Mouse (Mus musculus): ENCODE results near the gene Sgca.
"Not testable (repeated sequence)": the region's sequence is repeated elsewhere in the genome, so short reads cannot be mapped to it uniquely, and the experiment has no call there.

Gene Sgca

GRCm38 (mm10) chr11:94986435-94986834 lies 10.3 kb upstream of the Sgca start:
- no peak for DNase-seq (ENCODE audit: low read depth)

- no peak for DNase-seq (ENCODE audit: low read depth)
These were observed 9.7 kb upstream of the Sgca start for GRCm38 (mm10) chr11:94985822-94986221.

- DNase-seq (ENCODE audit: low read depth): no peak
These were observed 9.0 kb upstream of the Sgca start for GRCm38 (mm10) chr11:94985140-94985539.

- no peak for DNase-seq (ENCODE audit: low read depth)
These were observed 3.5 kb upstream of the Sgca start for GRCm38 (mm10) chr11:94979462-94980179.

GRCm38 (mm10) chr11:94978947-94979346 lies 2.8 kb upstream of the Sgca start:
- DNase-seq (ENCODE audit: low read depth): peak; percentile 94

- DNase-seq (ENCODE audit: low read depth): no peak
These were observed 2.2 kb upstream of the Sgca start for GRCm38 (mm10) chr11:94978178-94978915.

GRCm38 (mm10) chr11:94974951-94975350 lies 1.2 kb downstream of the Sgca start:
- no peak for DNase-seq (ENCODE audit: low read depth)

- no peak for DNase-seq (ENCODE audit: low read depth)
These were observed 2.8 kb downstream of the Sgca start for GRCm38 (mm10) chr11:94973313-94973712.

GRCm38 (mm10) chr11:94972887-94973286 lies 3.2 kb downstream of the Sgca start:
- DNase-seq (ENCODE audit: low read depth): no peak

GRCm38 (mm10) chr11:94971895-94972615 lies 4.1 kb downstream of the Sgca start:
- DNase-seq (ENCODE audit: low read depth): no peak

- peak; percentile 69 for DNase-seq (ENCODE audit: low read depth)
These were observed 5.8 kb downstream of the Sgca start for GRCm38 (mm10) chr11:94970210-94970943.

GRCm38 (mm10) chr11:94969709-94970108 lies 6.4 kb downstream of the Sgca start:
- DNase-seq (ENCODE audit: low read depth): not testable (repeated sequence)

GRCm38 (mm10) chr11:94968187-94968586 lies 7.9 kb downstream of the Sgca start:
- no peak for DNase-seq (ENCODE audit: low read depth)

- no peak for DNase-seq (ENCODE audit: low read depth)
These were observed 8.7 kb downstream of the Sgca start, which contains the start of gene Hils1 for GRCm38 (mm10) chr11:94967419-94967818. Gene Hils1 (plus strand): TSS chr11:94967593.

- no peak for DNase-seq (ENCODE audit: low read depth)
These were observed 13.5 kb downstream of the Sgca start for GRCm38 (mm10) chr11:94962534-94963101.

GRCm38 (mm10) chr11:94958065-94958858 lies 17.9 kb downstream of the Sgca start:
- DNase-seq (ENCODE audit: low read depth): no peak

GRCm38 (mm10) chr11:94957693-94958064 lies 18.4 kb downstream of the Sgca start:
- no peak for DNase-seq (ENCODE audit: low read depth)

- no peak for DNase-seq (ENCODE audit: low read depth)
These were observed 21.0 kb downstream of the Sgca start for GRCm38 (mm10) chr11:94955103-94955502.

GRCm38 (mm10) chr11:94952169-94952568 lies 24.0 kb downstream of the Sgca start:
- no peak for DNase-seq (ENCODE audit: low read depth)

- no peak for DNase-seq (ENCODE audit: low read depth)
These were observed 30.9 kb downstream of the Sgca start for GRCm38 (mm10) chr11:94945236-94945635.

- no peak for DNase-seq (ENCODE audit: low read depth)
These were observed 31.8 kb downstream of the Sgca start for GRCm38 (mm10) chr11:94944295-94944694.
